Mouse (Mus musculus) liver, embryonic 14.5 days (tissue): ENCODE results near the gene Arf5.

Experiments
- CTCF ChIP-seq: IDR thresholded peaks from 2 replicates; pipeline ENCODE4 v1.5.1; 2016; ENCODE audit warnings: antibody characterized with exemption, low read depth, control low read depth
- EP300 ChIP-seq: IDR thresholded peaks from 2 replicates; pipeline ENCODE4 v1.6.1; 2016; ENCODE audit warnings: antibody characterized with exemption, low read depth

DNA sequence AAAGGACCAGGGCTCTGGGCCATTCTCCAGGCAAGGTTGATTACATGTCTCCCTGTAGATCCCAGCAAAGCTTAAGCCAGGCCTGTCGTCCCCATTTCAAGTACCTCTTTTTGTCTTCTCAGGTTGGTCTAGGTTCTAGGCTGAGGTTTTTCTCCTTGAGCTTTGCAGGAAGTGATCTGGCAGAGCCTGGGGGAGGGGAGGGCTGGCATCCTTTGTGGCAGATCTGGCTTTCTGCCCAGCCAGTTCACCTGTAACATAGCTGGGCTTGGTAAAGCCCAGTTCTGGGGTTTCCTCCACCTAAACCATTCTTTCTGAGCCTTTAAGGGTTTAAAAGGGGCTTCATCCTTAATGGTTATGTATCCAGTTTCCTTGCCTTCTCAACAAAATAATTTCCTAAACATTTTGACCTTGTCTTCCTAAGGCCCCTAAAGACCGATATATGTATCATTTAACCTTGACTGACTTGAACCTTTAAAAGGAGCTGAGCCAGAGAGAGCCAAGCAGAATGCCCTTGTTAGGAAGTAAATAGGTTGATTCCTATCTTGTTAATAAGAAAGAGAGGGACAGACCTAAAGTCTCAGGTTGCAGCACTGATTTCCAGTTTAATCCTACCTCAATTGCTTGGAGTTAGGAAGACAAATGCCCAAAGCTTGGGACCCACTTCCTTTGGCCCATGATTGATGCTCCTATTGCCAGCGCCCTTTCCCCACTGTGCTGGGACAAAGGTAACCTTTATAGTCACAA, 3.9 kb downstream of the Arf5 start, which contains the start of gene Fscn3:
- TF ChIP-seq EP300 (no peak), CTCF (no peak)
